Mouse (Mus musculus) gastrocnemius, postnatal 25 days (tissue): ENCODE results near the gene Olfr12. TPM values are rescaled to one million over a fixed set of nuclear protein-coding genes. Genes with fewer than 3 reads are reported as not detected.

Experiments
- DNase-seq: peaks from one replicate; pipeline ENCODE4 v3.0.0; 2022
- long read RNA-seq, 2 experiments: library from polyadenylated mRNA; stranded (forward); transcript quantifications; one replicate each; pipeline ENCODE4 v2.0.0; 2021
- total RNA-seq, 2 experiments: library from RNA; stranded (reverse); gene quantifications; 1 replicate in 1 of 2; 2 replicates in 1 of 2; pipeline ENCODE4 v1.2.3; 2021

Olfr12 gene
- total RNA-seq, result not detected
- long read RNA-seq, experiment 1, result 0 reads
- long read RNA-seq, experiment 2, result 0 reads

DNA sequence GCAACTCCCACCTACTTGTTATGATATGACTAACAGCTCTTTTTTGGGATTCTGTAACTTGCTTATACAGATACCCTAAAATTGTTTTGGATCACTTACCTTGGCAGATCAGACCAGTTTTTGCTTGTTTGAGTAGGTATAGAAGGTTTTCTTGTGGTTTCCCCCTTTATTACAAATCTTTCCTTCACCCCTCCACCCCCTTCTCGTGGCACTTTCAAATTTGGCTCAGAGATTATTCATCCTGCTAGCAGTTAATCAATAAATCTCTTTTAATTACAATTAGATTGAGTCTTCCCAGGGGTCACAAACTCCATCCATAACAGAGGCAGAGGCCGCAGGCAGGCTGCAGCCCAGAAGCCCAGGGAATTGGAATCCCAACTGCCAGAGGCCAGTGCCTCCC lies at the start of gene Olfr12:
Gene Olfr12, plus strand, starts transcription at position 301 of the 400 bp plus-strand sequence.
- DNase-seq, result no peak

DNA sequence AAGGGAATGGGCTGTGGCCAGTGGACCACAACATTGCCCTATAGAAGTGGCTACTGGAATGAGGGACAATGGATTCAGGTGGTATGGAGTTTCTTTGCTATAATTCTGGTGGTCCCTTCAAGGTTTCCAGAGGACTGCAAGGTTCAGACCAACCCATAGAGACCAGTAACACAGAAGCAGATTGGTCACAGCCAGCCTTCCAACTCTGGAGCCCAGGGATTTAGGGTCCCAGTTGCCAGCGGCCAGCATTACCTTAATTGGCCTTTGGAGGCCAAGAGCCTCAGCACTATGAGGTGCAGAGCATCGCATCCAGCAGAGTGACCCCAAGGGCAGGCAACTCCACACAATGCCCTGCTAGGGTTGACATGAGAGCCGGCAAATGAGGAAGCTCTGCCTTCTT lies 46.6 kb upstream of the Olfr12 start, which contains the start of gene Olfr1413:
Gene Olfr1413, plus strand, starts transcription at position 301 of the 400 bp plus-strand sequence.
- DNase-seq, result no peak

DNA sequence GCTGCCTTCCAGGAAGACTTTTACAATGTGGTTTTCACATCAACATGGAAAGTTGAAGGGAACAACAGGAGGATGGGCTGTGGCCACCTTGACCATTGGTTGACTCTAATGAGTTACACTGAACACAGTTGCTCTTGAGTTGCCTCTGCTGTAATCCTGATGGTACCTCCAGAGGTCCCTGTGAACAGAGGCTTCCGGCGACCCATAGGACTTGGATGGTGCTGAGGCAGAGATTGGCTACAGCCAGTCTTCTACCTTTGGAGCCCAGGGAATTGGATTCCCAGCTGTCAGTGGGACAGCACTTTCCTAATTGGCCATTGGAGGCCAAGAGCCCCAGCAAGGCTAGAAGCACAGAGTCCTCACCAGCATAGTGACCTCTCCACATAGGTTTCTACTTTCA lies 32.1 kb upstream of the Olfr12 start, which contains the start of gene Olfr1412:
Gene Olfr1412, plus strand, starts transcription at position 301 of the 400 bp plus-strand sequence.
- no peak for DNase-seq

DNA sequence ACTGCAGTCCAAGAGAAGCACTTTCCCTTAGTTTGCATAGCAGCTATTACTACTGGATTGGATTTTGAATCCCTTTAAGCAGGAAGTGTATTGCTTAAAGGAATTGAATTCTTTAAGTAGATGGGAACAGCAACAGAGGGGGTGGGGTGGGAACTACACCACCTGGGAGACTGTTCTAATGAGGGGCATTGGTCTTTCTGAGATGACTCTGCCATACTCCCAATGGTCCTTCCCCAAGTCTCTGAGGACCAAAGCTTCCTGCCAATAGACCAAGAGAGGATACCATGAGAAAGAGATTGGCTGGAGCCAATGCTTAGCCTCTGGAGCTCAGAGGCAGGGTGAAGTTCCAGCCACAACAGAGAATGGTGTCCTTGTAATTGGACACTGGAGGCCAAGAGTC lies 23.5 kb upstream of the Olfr12 start, which contains the start of gene Olfr1411:
Gene Olfr1411, plus strand, starts transcription at position 301 of the 400 bp plus-strand sequence.
- no peak for DNase-seq

DNA sequence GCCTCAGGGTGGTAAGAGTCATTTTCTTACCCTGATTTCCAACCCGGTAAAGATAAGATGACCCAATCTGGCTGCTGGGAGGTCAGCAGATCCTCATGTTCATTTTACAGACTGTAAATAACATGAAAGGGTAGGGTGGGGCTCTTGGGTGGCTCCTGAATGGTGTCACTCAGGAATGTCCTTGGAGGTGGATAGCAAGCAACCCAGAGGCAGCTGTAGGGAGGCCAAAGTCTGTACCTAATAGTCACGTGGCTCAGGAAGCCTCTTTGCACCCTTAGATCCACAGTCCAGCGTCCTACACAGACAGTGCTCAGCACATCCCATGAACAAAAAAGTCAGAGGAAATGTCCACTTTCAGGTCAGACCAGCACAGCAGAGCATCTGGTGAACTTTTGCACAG lies 21.6 kb upstream of the Olfr12 start:
- DNase-seq, result no peak

DNA sequence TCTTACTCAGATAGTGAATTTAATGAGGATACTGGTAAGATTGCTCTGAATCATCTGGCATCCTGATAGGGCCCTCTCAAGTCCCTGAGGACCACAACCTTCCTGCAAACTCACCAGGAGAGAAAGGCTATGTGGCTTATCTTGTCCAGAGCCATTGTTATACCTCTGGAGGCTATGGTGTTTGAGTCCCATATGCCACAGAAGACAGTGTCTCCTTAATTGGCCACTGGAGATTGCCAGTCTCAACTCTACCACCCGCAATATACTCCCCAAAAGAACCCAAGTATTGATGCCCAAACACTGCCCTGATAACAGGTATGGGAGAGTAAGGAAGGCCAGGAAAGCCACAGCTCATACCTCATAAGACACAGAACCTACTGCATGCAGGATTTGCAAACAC lies 12.1 kb upstream of the Olfr12 start, which contains the start of gene Olfr1410:
Gene Olfr1410, plus strand, starts transcription at position 301 of the 400 bp plus-strand sequence.
- no peak for DNase-seq

DNA sequence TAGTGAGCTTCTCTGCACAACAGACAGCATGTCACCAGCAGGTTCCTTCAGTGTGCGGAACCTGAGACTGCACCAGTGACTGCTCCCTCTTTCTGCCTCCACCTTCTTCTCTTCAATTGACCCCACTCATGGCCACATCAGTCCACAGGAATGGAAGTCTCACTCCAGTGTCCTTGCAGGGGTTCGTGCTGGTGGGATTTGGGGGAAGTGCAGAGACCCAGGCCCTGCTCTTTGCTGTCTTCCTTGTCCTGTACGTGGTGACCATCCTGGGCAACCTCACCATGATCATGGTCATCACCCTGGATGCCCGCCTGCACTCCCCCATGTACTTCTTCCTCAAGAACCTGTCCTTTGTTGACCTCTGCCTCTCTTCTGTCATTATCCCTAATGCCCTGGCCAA lies 9.9 kb upstream of the Olfr12 start:
- no peak for DNase-seq

DNA sequence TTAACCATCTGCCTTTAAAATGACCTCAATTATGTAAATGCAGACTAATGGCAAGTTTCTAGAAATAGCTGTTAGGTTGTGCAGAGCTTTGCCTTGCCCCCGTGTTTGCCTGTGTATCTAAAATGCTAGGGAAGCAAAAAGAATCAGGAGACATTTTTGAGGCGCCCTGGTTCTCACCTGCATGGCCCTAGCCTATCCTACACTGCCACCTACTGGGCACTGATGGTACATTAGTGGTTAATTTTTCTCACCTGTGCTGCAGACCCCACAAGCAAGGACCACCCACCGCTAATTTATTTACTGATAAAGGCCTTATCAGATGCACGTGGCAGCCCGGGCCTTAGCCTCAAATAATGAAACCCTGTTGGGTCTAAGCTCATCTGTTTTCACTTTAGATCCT lies 6.6 kb upstream of the Olfr12 start:
- no peak for DNase-seq

DNA sequence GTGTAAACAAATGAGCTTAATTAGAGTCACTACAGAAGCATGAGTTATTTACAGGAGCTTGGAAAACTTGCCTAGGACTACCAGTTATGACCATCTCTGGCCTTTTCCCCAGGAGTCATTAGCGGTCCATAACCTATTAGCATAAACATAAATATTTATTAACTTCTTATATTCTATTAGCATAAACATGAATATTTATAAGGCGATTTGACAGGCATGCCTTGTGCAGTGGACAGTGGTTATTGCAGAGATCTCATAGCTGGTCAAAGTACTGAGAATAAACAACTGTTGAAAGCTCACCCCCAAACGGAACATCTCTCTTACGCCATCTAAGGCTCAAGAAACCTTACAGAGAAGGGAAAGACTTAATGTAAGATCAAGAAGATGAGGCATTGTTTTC lies 4.4 kb upstream of the Olfr12 start:
- no peak for DNase-seq

DNA sequence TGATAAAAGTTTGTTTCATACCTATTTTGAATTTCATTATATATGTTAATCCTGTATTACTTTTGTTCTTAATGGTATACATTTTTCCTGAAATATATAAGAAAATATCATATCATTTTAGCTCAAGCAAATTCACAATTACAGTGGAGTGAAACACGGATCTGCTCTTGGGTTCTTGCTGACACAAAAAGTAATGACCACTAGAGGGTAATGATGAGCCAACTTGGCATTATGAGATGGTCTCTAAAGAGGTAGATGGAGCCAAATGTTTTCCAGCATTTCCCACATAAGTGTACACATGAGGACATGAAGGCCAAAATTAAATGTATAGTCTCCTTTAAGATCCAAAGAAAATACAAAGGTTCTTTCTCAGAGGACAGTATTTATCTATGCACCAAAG lies 3.1 kb upstream of the Olfr12 start:
- DNase-seq, result no peak

DNA sequence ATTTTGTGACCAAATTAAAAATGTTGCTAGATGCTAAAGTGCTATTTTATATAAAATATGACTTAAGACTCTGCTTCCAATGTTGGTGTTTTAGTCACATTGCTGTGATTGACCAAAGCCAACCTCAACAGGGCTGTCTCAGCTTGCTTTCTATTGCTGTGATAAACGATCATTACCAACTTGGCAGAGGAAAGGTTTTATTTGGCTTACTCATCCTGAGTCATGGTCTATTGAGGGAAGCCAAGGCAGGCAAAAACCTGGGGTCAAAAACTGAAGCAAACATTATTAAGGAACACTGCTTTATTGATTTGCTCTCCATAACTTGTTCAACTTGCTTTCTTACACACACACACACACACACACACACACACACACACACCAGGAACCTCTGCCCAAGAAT lies 1.5 kb upstream of the Olfr12 start:
- DNase-seq, result no peak

DNA sequence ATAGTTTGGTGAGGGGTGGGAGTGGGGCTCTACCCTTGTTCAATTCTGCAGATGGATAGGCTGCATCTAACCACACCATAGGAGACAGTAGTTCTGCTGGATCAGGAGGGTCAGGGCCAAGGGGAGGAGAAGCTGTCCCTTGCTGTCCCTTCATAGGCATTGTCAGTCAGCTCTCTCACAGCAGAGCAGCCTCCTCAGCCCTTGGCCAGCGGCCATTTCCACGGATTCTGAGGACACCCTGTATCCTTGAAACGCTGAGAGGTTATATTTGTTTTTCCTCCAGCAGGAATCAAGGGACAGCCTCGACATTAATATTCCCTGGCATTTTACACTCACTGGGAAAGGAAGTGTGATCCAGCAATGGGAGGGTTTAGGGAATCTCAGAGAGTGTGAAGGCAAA lies 772 bp downstream of the Olfr12 start:
- DNase-seq, result no peak

DNA sequence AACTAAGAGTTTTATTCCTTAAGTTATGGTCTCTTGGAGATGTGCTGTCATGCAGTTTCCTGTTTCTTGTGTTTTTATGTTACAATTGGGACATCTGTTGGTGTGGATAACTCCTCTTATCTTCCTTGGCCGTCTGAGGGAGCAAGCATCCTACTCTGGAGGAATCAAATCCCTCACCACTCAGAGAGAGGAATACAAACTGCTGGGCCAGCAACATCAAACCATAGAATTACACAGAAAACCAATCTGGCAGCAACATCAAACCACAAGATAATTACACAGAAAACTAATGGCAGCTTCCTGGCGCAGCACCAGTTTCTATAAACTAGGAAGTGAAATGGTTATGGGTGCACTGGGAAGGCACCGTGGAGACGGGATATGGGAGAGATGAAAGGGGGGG lies 10.6 kb downstream of the Olfr12 start:
- DNase-seq, result no peak

DNA sequence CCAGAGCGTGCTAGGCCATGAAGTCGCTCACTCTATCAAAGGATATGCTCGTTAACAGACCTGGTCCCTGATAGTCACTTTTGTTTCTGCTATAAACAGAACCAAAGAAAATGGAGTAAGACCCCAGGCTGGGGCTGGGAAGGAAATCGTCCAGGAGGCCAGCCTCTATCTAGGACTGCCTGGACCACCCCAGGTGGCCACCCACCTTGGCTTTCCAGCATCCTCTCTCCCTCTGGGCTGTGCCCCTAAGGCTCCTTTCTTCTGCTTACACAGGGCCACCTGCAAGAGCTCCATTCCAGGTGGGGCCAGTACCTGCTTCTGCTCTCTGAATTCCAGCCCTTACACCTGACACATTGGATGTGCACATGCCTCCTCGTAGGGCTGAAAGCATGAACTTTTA lies 14.6 kb downstream of the Olfr12 start:
- DNase-seq, result no peak

DNA sequence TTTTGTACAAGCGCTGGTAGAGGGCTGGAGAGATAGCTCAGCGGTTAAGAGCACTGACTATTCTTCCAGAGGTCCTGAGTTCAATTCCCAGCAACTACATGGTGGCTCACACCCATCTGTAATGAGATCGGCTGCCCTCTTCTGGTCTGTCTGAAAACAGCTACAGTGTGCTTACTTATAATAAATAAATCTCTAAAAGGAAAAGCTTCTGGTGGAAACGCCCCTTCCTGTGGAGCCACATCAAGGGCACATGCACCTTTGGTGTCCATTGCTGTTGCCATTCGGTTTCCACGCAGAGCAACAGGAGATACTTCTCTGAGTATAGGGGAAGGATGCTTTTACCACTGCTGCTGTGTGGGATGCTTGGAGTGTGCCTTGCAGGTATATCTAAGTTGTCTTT lies 15.4 kb downstream of the Olfr12 start:
- no peak for DNase-seq

DNA sequence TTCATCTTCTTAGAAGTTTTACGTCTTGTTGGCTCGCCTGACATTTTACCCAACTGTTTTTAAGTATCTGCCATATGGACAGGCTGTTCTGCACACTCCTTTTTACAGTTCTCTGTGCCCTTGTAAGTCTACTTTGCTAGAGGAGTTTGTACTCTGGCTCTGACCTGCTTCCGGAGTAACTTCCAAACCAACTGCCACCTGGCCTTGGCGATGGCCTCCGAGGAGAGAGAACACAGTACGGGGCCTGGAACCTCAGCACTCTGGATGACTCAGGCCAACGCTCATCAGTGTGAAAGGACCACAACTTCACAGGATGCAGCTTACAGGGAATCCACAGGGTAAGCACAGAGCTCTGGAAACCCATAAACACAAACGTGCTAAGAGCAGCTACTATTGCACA lies 16.1 kb downstream of the Olfr12 start:
- no peak for DNase-seq

DNA sequence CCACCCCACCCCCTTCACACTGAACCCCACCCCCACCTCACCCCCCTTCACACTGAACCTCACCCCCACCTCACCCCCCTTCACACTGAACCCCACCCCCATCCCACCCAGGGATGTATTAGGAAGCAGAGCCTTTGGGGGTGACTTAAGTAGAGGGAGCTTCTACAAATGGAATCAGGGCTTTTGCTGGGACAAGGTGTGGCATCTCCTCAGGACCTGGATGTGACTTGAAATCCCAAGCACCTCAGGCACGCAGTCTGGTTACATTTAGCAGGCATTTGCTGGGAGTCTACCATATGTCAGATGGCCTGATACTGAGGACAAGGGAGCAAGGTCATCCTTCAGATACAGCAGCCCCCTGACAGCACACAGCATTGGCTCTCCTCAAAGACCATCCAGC lies 17.0 kb downstream of the Olfr12 start:
- no peak for DNase-seq

DNA sequence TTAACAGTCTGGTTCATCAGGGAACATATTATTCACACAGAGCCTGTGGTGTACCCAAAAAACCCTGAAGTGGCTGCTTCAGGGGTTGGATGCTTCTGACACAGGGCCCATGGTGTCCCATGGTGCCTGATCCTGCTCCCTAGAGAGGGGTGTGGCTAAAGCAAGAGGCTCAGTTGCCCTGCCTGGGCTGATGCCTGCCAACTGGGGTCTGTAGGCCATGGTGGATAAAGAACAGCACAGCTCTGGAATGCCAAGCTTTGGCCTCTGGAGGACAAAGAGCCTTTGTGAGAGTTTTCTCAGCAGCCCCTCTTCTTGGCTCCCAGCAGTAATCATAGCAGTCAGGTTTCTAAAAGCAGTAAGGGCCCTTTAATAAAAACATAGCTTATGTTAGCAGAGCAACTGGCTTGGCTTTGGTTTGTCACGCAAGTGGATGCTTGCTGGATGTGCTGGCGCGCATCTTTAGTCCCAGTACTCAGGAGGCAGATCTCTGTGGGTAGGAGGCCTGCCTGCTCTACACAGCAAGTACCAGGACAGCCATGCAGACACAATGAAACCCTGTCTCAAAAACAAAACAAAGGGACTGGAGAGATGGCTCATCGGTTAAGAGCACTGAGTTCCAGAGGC lies 17.5 kb downstream of the Olfr12 start:
- no peak for DNase-seq

DNA sequence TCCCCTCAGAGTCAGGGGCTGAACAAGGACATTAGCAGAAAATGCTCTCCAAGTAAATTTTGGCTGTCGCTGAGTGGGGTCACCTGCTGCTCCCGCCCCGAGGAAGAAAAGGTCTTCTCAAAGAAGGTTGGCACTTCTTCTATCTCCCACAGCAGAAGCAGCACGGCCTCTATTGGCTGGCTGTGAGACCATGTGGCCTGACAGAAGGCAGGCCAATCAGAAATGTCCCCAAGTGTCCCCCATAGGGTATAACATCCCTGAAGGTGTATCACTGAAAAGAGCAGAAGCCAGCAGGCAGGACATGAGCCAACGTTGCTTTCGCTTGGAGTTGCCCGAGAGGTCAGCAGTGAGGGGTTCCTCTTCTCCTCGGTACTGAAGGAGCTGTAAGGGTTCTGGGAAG lies 18.4 kb downstream of the Olfr12 start:
- no peak for DNase-seq

DNA sequence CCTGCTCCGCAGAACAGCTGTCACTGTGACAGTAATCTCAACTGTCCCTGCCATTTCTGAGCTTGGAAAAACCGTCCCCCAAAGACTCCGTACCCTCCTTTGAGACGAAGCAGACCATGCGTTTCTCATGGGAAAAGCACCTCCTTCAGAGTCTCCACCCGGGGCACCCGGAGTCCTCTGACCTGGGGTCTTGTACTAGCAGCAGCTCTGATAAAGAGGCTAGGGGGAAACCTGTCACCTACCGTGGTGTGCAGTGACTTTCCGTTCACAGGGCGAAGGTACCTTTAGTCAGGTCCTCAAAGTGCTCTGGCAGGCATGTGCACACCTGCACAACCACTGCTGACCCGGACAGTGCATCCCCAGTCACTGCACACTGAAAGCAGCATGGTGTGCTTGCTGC lies 19.1 kb downstream of the Olfr12 start:
- no peak for DNase-seq

DNA sequence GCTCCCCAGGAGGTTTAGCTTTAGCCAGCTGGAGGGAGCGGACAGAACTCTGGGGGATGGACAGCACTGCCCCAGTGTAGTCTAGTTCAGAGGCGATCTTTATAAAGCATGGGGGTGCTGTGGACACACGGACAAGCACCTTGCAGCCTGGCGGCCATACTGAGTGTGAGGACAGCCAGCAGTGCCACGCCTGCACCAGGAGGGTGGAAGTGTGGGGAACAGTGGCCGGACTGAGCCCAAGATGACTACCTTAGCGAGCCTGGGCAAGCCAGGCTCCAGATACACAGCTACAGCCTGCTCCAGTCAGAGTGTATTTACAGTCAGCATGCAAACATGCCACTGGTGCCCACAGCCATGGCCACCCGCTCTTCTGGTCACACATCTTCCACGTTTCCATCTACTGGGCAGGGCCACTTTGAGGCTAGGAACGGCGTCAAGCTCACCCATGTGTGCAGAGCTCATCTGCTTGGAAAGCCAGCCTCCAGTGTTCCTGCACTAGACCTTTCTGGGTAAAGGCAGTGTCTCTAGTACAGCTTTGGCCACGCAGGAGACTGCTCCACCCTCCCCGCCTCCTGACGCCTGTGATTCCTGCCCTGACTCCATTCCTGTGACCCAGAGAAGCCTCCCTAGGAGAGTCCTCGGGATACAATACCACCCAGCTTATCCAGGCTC lies 20.0 kb downstream of the Olfr12 start:
- no peak for DNase-seq

DNA sequence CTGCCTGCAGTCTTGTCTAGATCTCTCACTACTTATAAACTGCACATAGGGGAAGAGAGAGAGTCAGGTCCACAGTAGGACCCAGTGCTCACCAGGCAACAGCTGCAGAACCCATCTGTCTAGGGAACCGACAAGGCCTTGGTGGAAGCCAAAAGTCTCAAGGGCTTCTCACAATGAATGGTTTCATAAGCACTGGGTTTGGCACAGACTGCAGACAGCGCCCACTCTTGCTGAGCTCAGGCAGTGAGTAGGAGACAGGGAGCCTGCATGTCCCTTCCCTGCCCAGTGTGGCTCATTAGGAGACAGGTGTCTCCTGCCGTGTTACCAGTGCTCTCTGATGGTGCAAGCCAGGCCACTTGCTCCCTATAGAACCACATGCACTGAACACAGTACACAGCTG lies 20.6 kb downstream of the Olfr12 start:
- DNase-seq, result no peak

DNA sequence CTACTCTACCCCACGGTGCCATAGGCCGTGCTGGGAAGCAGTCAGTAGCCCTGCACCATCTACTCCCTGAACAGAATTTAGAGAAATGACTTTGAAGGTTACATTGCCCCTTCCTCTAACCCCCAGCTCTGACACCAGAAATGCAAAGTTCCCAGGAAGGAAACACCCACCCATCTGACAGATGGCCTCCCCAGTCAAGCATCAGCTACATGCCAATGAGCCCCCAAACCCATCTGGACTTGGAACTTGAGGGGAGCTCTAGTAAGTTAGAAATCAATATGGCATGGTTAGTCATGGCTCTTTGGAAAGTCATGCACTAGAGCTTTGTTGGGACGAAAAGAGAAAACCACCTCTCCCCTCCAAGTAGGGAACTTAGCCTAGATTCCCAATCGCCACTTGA lies 21.1 kb downstream of the Olfr12 start:
- DNase-seq, result no peak

DNA sequence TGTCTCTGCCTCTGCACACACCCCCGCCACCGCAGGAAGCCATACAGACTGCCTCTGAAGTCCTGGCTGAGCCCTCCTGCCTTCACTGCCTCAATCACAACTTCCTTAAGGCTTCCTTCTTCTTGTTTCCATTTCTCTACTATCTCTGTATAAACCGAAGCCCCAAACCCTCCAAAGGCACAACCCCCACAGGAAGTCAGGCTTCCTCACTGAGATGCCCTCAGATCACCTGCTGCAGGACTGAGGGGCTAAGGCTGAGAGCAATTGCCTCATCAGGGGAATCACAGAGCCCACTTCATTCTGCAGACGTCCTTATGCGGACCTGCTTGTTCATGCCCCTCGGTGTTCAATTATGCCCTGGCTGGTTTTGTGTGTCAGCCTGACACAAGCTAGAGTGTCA lies 22.8 kb downstream of the Olfr12 start:
- DNase-seq, result no peak
